Mouse (Mus musculus) limb, embryonic 11.5 days (tissue): ENCODE data around the gene Casq2. TPM values are rescaled to one million over a fixed set of nuclear protein-coding genes. Genes with fewer than 3 reads are reported as not detected.

Source experiments
- ATAC-seq: fragments of 200-750 bp; cut with Nextera tagmentation; 2 replicates; pipeline ENCODE4 v1.8.0; 2017; ENCODE audit warnings: low read depth; ENCODE audit not compliant: insufficient number of reproducible peaks, low FRiP score, low TSS enrichment
- DNase-seq: peaks from one replicate; pipeline ENCODE4 v3.0.0-alpha.2; 2015; ENCODE audit warnings: low spot score
- H3K27ac ChIP-seq: fragments of 300-500 bp; sonication (generic); replicated peaks from 2 replicates; pipeline ENCODE4 v1.5.1; 2014; ENCODE audit warnings: low read depth, mild to moderate bottlenecking, low read length
- H3K27me3 ChIP-seq: fragments of 300-500 bp; sonication (generic); 2 replicates; pipeline ENCODE4 v1.6.1; 2014; ENCODE audit warnings: mild to moderate bottlenecking, low read length, mixed read lengths; ENCODE audit not compliant: control insufficient read depth, insufficient read depth
- H3K36me3 ChIP-seq: fragments of 300-500 bp; sonication (generic); 2 replicates; pipeline ENCODE4 v1.6.1; 2014; ENCODE audit warnings: mild to moderate bottlenecking, low read length, moderate library complexity, mixed read lengths; ENCODE audit not compliant: control insufficient read depth, insufficient read depth
- H3K4me1 ChIP-seq: fragments of 300-500 bp; sonication (generic); 2 replicates; pipeline ENCODE4 v1.6.1; 2014; ENCODE audit warnings: low read length, mixed read lengths; ENCODE audit not compliant: control insufficient read depth, insufficient read depth
- H3K4me2 ChIP-seq: fragments of 300-500 bp; sonication (generic); 2 replicates; pipeline ENCODE4 v1.6.1; 2014; ENCODE audit warnings: low read depth, mild to moderate bottlenecking, moderate library complexity; ENCODE audit not compliant: severe bottlenecking
- H3K4me3 ChIP-seq: fragments of 300-500 bp; sonication (generic); 2 replicates; pipeline ENCODE4 v1.5.1; 2014; ENCODE audit warnings: low read depth, low read length
- H3K9ac ChIP-seq: fragments of 300-500 bp; sonication (generic); 2 replicates; pipeline ENCODE4 v1.6.1; 2014; ENCODE audit warnings: mild to moderate bottlenecking, low read length
- H3K9me3 ChIP-seq: fragments of 300-500 bp; sonication (generic); 2 replicates; pipeline ENCODE4 v1.6.1; 2016; ENCODE audit warnings: low read length; ENCODE audit not compliant: control insufficient read depth
- WGBS: fragments of 180-500 bp; shearing (Covaris S2); extraction: QIAGEN DNeasy Blood & Tissue Kit; methylation state at CpG from one replicate; pipeline ENCODE4 v1.1.7; 2014; 5-methylcytosine and 5-hydroxymethylcytosine counted together
- polyA plus RNA-seq: library from polyadenylated mRNA; unstranded; fragments of >200 nt; fragmentation: Nextera tagmentation; extraction: Ambion mirVana; gene quantifications from 2 replicates; pipeline ENCODE4 v1.2.1, GENCODE M21; 2014

Casq2 gene
- polyA plus RNA-seq, 1 experiment from 2014 or later = 2.4 TPM

GRCm38 (mm10) chr3:102166287-102166620 lies 80.0 kb downstream of the Casq2 start:
- Histone ChIP-seq H3K9ac (no peak overlapping the region), H3K4me2 (no peak overlapping the region), H3K27me3 (no peaks in the 10 kb centered on the region), H3K36me3 (no peaks in the 10 kb centered on the region), H3K9me3 (no peaks in the 10 kb centered on the region), H3K27ac (no peak overlapping the region), H3K4me1 (no peaks in the 10 kb centered on the region), H3K4me3 (no peak overlapping the region)
- ATAC-seq (no peak), DNase-seq (no peak)
- 76% methylated on average over 4 of the region's 4 CpGs for WGBS

GRCm38 (mm10) chr3:102166794-102167193 lies 80.6 kb downstream of the Casq2 start:
- Histone ChIP-seq H3K9me3 (no peaks in the 10 kb centered on the region), H3K4me1 (no peaks in the 10 kb centered on the region), H3K27ac (no peak overlapping the region), H3K4me2 (no peak overlapping the region; the same call in 1 of the 2 replicates), H3K27me3 (no peaks in the 10 kb centered on the region), H3K9ac (no peak overlapping the region), H3K4me3 (no peak overlapping the region), H3K36me3 (no peaks in the 10 kb centered on the region)
- ATAC-seq (no peak), DNase-seq (no peak)
- 80% methylated on average over 8 of the region's 8 CpGs for WGBS

- H3K9me3 ChIP-seq = no peaks in the 10 kb centered on the region
- no peaks in the 10 kb centered on the region for H3K36me3 ChIP-seq
- no peak overlapping the region for H3K27ac ChIP-seq
- WGBS = 11% methylated on average over 10 of the region's 10 CpGs
- DNase-seq (no peak), ATAC-seq (no peak)
- H3K4me2 ChIP-seq = no peak overlapping the region
- H3K9ac ChIP-seq = no peak overlapping the region
- no peak overlapping the region for H3K4me3 ChIP-seq
- no peaks in the 10 kb centered on the region for H3K4me1 ChIP-seq
- H3K27me3 ChIP-seq = no peaks in the 10 kb centered on the region
Observed at GRCm38 (mm10) chr3:102167555-102168210, 81.5 kb downstream of the Casq2 start.

GRCm38 (mm10) chr3:102169197-102169905 lies 83.1 kb downstream of the Casq2 start:
- Histone ChIP-seq H3K27ac (no peak overlapping the region), H3K9ac (no peak overlapping the region), H3K4me3 (no peak overlapping the region), H3K9me3 (no peaks in the 10 kb centered on the region), H3K27me3 (no peaks in the 10 kb centered on the region), H3K4me2 (no peak overlapping the region), H3K36me3 (no peaks in the 10 kb centered on the region), H3K4me1 (no peaks in the 10 kb centered on the region)
- no peak for ATAC-seq
- 86% methylated on average over 13 of the region's 13 CpGs for WGBS
- DNase-seq = no peak

GRCm38 (mm10) chr3:102174118-102174865 lies 88.1 kb downstream of the Casq2 start:
- no peak overlapping the region for H3K4me3 ChIP-seq
- H3K9ac ChIP-seq = no peak overlapping the region
- H3K36me3 ChIP-seq = no peaks in the 10 kb centered on the region
- H3K27me3 ChIP-seq = no peaks in the 10 kb centered on the region
- H3K4me1 ChIP-seq = peaks cover 3% of the 10 kb centered on the region
- no peaks in the 10 kb centered on the region for H3K9me3 ChIP-seq
- H3K27ac ChIP-seq = no peak overlapping the region
- DNase-seq = no peak
- ATAC-seq = no peak
- 78% methylated on average over 8 of the region's 8 CpGs for WGBS
- no peak overlapping the region for H3K4me2 ChIP-seq

GRCm38 (mm10) chr3:102175701-102176100 lies 89.5 kb downstream of the Casq2 start:
- Histone ChIP-seq H3K27me3 (no peaks in the 10 kb centered on the region), H3K9me3 (no peaks in the 10 kb centered on the region), H3K36me3 (no peaks in the 10 kb centered on the region), H3K4me2 (no peak overlapping the region), H3K4me1 (peaks cover 3% of the 10 kb centered on the region), H3K9ac (no peak overlapping the region), H3K27ac (no peak overlapping the region), H3K4me3 (no peak overlapping the region)
- no peak for DNase-seq
- ATAC-seq = no peak
- 83% methylated on average over 17 of the region's 18 CpGs for WGBS

GRCm38 (mm10) chr3:102176116-102176515 lies 89.9 kb downstream of the Casq2 start:
- H3K4me2 ChIP-seq = no peak overlapping the region
- no peak overlapping the region for H3K4me3 ChIP-seq
- no peaks in the 10 kb centered on the region for H3K27me3 ChIP-seq
- H3K9ac ChIP-seq = no peak overlapping the region
- WGBS = 83% methylated on average over 5 of the region's 5 CpGs
- no peak for DNase-seq
- H3K36me3 ChIP-seq = no peaks in the 10 kb centered on the region
- H3K27ac ChIP-seq = no peak overlapping the region
- H3K9me3 ChIP-seq = no peaks in the 10 kb centered on the region
- H3K4me1 ChIP-seq = peaks cover 3% of the 10 kb centered on the region
- ATAC-seq = no peak

- Histone ChIP-seq H3K27ac (no peak overlapping the region), H3K4me2 (no peak overlapping the region), H3K4me3 (no peak overlapping the region), H3K4me1 (peaks cover 3% of the 10 kb centered on the region), H3K36me3 (no peaks in the 10 kb centered on the region; the same call in 1 of the 2 replicates), H3K9me3 (no peaks in the 10 kb centered on the region), H3K27me3 (no peaks in the 10 kb centered on the region), H3K9ac (no peak overlapping the region)
- WGBS = 97% methylated on average over 12 of the region's 12 CpGs
- ATAC-seq (no peak), DNase-seq (no peak)
Observed at GRCm38 (mm10) chr3:102177837-102178615, 91.8 kb downstream of the Casq2 start.
